Mouse (Mus musculus): ENCODE measurements around the gene Tmcc2. TPM values are rescaled to one million over a fixed set of nuclear protein-coding genes. Genes with fewer than 3 reads are reported as not detected.

The Tmcc2 gene
- polyA plus RNA-seq, 1 experiment from 2014 or later, result 17.7 TPM

DNA sequence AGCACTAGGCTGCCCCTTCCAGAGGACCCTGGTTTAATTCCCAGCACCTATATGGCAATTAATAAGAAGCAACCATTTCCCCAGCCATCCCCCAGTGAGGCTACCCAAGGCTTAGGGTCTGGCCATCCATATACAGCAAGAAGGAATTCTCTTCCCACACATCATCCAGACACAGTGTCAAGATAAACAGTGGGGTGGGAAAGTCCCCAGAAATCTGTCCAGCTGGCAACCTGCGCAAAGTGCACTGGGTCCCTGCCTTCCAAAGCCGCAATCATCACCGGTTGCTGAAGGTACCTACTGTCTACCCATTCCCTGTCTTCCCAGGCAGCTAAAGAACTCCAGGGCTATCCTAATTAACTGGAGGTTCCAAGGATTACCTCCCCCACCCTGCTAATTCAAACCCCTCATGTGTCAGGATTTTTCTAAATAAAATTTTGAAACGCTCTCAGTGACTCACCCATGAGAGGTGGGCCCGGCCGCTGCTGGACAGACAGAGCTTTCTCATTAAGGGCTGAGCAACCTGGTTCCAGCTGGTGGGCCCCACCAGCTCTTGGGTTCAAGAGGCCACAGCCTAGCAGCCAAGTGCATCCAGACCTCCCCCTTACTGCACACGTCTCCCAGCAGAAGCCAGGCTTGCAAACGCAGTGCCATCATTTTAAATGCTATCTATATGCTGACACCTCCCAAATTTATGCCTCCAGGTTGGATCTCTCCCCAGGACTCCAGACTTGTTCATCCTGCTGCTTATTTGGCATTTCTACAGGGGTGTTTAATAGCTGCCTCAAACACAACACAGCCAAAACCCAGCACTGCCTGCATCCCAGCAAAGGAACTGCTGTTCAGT lies 14.6 kb downstream of the Tmcc2 start:
- 59% methylated on average over 8 of the region's 8 CpGs for WGBS
- H3K9ac ChIP-seq (replicated peaks), result no peak overlapping the region
- H3K4me2 ChIP-seq, result no peak overlapping the region
- peaks cover 66% of the 10 kb centered on the region for H3K36me3 ChIP-seq
- H3K27ac ChIP-seq, result 0 out of 2 replicates have a peak overlapping the region, but pooled peaks have one; percentile 51
- no peak for ATAC-seq (ENCODE audit: insufficient number of reproducible peaks, insufficient read depth, low FRiP score, low TSS enrichment, low read depth)
- no peaks in the 10 kb centered on the region for H3K27me3 ChIP-seq
- no peaks in the 10 kb centered on the region for H3K9me3 ChIP-seq
- no peak overlapping the region for H3K4me3 ChIP-seq (replicated peaks)
- H3K4me1 ChIP-seq (replicated peaks), result peaks cover 38% of the 10 kb centered on the region

DNA sequence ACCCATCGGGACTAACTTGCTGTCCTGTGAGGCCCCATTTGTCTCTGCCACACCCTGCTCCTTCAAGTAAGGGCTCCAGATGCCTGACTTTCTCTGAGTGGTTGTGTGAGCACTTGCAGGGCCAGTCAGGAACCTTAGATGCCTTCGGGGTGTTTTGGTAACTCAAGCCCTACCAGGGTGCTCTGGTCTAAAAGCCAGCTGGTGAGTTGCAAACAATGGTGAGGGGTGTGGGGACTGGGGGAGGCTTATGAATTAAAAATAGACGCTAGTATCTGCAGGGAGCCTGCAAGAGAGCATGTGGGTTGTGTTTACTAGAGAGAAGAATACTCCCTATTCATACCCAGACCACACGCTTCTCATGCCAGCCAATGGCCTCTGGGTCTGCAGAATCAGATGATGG lies 15.8 kb downstream of the Tmcc2 start:
- H3K4me3 ChIP-seq (replicated peaks), result no peak overlapping the region
- peaks cover 38% of the 10 kb centered on the region for H3K4me1 ChIP-seq (replicated peaks)
- 38% methylated on average over 4 of the region's 4 CpGs for whole genome bisulfite sequencing
- peaks cover 66% of the 10 kb centered on the region for H3K36me3 ChIP-seq
- ATAC-seq (ENCODE audit: insufficient number of reproducible peaks, insufficient read depth, low FRiP score, low TSS enrichment, low read depth), result no peak
- no peaks in the 10 kb centered on the region for H3K9me3 ChIP-seq
- H3K4me2 ChIP-seq, result no peak overlapping the region
- H3K27me3 ChIP-seq, result no peaks in the 10 kb centered on the region
- H3K27ac ChIP-seq, result peak overlapping the region; percentile 19
- no peak overlapping the region for H3K9ac ChIP-seq (replicated peaks)

GRCm38 (mm10) chr1:132374873-132375244 lies 16.2 kb downstream of the Tmcc2 start:
- Histone ChIP-seq H3K36me3 (peaks cover 62% of the 10 kb centered on the region), H3K4me1 (replicated peaks) (peaks cover 38% of the 10 kb centered on the region), H3K9ac (replicated peaks) (no peak overlapping the region), H3K27ac (peak overlapping the region; percentile 19), H3K9me3 (no peaks in the 10 kb centered on the region), H3K4me3 (replicated peaks) (no peak overlapping the region), H3K27me3 (no peaks in the 10 kb centered on the region), H3K4me2 (no peak overlapping the region)
- ATAC-seq (ENCODE audit: insufficient number of reproducible peaks, insufficient read depth, low FRiP score, low TSS enrichment, low read depth), result no peak
- WGBS, result 71% methylated on average over 3 of the region's 3 CpGs

DNA sequence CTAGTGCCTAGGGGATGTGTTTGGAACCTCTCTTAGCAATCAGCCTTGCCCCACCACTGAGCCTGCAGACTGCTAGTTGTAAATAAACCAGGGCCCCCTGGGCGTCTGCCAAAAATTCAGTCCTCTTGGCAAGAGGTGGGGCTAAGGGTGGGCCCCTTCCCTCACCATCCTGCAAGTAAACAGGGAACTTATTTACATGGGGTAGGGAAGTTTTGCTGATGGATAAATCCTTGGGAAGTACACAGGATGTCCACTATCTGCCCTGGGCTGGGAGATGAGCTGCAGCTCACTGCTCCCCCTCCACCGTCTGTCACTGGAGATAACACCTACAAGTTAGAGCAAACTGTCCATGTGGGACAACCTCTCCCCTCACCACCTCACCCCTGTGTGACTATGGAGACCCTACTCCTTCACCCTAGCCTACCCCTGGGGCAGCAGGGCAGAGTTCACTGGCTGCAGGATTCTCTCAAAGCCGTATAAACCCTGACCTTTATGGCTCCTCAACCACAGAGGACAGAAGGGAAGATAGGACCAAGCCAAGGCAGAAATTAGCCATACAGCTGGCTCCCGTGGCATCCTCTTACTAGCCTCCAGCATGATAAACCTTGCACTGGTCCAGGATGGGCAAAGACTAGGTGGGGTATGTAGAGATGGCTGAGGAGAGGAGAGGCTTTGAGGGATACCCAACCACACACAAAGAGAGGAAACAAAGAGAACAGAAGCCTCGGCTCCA lies 16.8 kb downstream of the Tmcc2 start:
- H3K36me3 ChIP-seq, result peaks cover 56% of the 10 kb centered on the region
- peak; percentile 69 for ATAC-seq (ENCODE audit: insufficient number of reproducible peaks, insufficient read depth, low FRiP score, low TSS enrichment, low read depth)
- H3K4me2 ChIP-seq, result no peak overlapping the region; the same call in 1 of the 2 replicates
- H3K9me3 ChIP-seq, result no peaks in the 10 kb centered on the region
- WGBS, result 33% methylated on average over 5 of the region's 5 CpGs
- H3K9ac ChIP-seq (replicated peaks), result 0 out of 2 replicates have a peak overlapping the region, but pooled peaks have one; percentile 34
- peaks cover 38% of the 10 kb centered on the region for H3K4me1 ChIP-seq (replicated peaks)
- H3K27me3 ChIP-seq, result no peaks in the 10 kb centered on the region
- H3K27ac ChIP-seq, result peak overlapping the region; percentile 19; the same call in 1 of the 2 replicates
- no peak overlapping the region for H3K4me3 ChIP-seq (replicated peaks)

DNA sequence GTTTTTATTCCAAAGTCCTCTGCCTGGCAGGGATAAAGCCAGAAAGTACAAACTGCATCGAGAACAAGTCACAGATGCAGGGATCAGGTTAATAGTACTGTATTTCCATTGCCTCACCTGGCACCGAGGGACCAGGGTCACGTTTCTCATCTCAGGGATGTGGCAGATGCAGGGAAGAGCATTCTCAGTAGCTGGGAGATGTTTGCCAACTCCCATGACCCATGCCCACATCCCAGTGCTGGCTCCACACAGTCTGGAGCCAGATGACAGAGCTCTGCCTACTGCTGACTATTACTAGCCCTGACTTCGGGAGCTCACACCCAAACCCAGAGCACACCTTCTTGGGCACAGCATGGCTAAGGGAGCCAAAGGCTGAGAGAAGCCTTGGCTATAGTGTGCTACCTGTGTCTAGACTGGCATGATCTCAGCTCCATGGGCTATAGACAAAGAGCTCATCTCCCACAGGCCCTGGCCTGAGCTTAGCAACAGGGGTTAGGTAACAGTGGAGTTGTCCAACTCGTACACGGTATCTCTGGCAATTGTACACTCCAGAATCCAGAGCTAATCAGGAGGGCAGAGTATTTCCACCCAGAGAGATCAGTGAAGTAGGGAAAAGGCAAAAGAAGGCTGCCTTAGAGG lies 18.1 kb downstream of the Tmcc2 start:
- ATAC-seq (ENCODE audit: insufficient number of reproducible peaks, insufficient read depth, low FRiP score, low TSS enrichment, low read depth), result no peak
- H3K36me3 ChIP-seq, result peaks cover 49% of the 10 kb centered on the region
- no peak overlapping the region for H3K9ac ChIP-seq (replicated peaks)
- no peaks in the 10 kb centered on the region for H3K27me3 ChIP-seq
- H3K9me3 ChIP-seq, result no peaks in the 10 kb centered on the region
- peaks cover 38% of the 10 kb centered on the region for H3K4me1 ChIP-seq (replicated peaks)
- H3K4me3 ChIP-seq (replicated peaks), result no peak overlapping the region
- H3K27ac ChIP-seq, result no peak overlapping the region
- 89% methylated on average over 6 of the region's 6 CpGs for WGBS
- H3K4me2 ChIP-seq, result no peak overlapping the region

DNA sequence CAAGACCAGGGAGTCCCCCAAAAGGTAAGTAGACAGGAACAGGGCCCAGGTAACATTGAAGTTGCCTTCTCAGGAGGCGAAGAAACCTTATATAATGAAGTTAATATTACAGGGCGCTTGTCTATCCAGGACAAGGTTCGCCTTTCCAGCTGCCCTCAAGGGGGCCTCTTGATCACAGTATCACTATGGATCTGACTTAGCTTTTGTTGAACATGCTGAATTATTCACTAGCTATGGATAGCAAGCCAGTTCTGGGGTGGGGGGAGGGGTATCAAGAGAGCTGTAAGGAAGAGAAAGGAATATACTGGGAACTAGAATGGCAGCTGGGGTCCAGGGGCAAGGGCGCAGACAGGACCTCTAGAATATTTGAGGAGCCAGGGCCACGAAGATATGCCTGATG lies 18.7 kb downstream of the Tmcc2 start:
- Histone ChIP-seq H3K27me3 (no peaks in the 10 kb centered on the region), H3K9me3 (no peaks in the 10 kb centered on the region), H3K36me3 (peaks cover 43% of the 10 kb centered on the region), H3K4me1 (replicated peaks) (peaks cover 34% of the 10 kb centered on the region), H3K4me3 (replicated peaks) (no peak overlapping the region), H3K4me2 (no peak overlapping the region), H3K9ac (replicated peaks) (0 out of 2 replicates have a peak overlapping the region, but pooled peaks have one; percentile 23), H3K27ac (no peak overlapping the region)
- no peak for ATAC-seq (ENCODE audit: insufficient number of reproducible peaks, insufficient read depth, low FRiP score, low TSS enrichment, low read depth)
- WGBS, result 86% methylated on average over 5 of the region's 5 CpGs

- H3K4me2 ChIP-seq, result no peak overlapping the region
- peaks cover 34% of the 10 kb centered on the region for H3K4me1 ChIP-seq (replicated peaks)
- H3K9ac ChIP-seq (replicated peaks), result no peak overlapping the region
- no peak for ATAC-seq (ENCODE audit: insufficient number of reproducible peaks, insufficient read depth, low FRiP score, low TSS enrichment, low read depth)
- no peaks in the 10 kb centered on the region for H3K27me3 ChIP-seq
- no peak overlapping the region for H3K4me3 ChIP-seq (replicated peaks)
- no peaks in the 10 kb centered on the region for H3K9me3 ChIP-seq
- H3K36me3 ChIP-seq, result peaks cover 42% of the 10 kb centered on the region
- H3K27ac ChIP-seq, result no peak overlapping the region
- WGBS, result 73% methylated on average over 8 of the region's 8 CpGs
Observed at GRCm38 (mm10) chr1:132371298-132372081, 19.6 kb downstream of the Tmcc2 start.

DNA sequence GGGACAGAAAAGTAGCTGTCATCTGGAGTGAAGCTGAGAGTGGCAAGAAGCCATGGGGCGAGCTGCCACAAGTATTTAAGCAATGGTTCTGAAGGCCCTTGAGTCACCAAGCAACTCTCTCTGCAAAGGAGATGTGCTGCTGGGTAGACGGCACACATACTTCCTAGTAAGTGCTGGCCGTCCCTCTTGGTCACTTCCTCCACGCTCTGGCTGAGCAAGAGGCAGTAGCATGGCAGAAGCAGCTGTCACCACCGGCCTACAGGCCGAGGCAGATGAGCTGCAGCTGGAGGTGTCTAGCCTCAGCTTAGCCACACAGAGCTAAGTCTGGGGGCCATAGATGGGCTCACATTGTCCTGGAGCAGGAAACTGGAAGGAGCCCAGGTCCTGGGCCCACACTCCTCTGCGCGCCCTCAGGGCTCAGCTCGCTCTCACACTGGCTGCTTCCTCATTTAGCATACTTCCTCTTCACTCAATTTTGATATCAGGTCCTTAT lies 20.4 kb downstream of the Tmcc2 start:
- H3K4me2 ChIP-seq, result no peak overlapping the region
- H3K36me3 ChIP-seq, result peaks cover 42% of the 10 kb centered on the region
- H3K4me1 ChIP-seq (replicated peaks), result peaks cover 33% of the 10 kb centered on the region
- H3K4me3 ChIP-seq (replicated peaks), result no peak overlapping the region
- 91% methylated on average over 9 of the region's 9 CpGs for WGBS
- no peaks in the 10 kb centered on the region for H3K9me3 ChIP-seq
- no peaks in the 10 kb centered on the region for H3K27me3 ChIP-seq
- no peak for ATAC-seq (ENCODE audit: insufficient number of reproducible peaks, insufficient read depth, low FRiP score, low TSS enrichment, low read depth)
- H3K27ac ChIP-seq, result no peak overlapping the region
- H3K9ac ChIP-seq (replicated peaks), result no peak overlapping the region

- ATAC-seq (ENCODE audit: insufficient number of reproducible peaks, insufficient read depth, low FRiP score, low TSS enrichment, low read depth), result peak; percentile 76
- H3K27me3 ChIP-seq, result no peaks in the 10 kb centered on the region
- no peak overlapping the region for H3K4me3 ChIP-seq (replicated peaks)
- no peaks in the 10 kb centered on the region for H3K9me3 ChIP-seq
- H3K4me1 ChIP-seq (replicated peaks), result peaks cover 11% of the 10 kb centered on the region
- H3K36me3 ChIP-seq, result peaks cover 44% of the 10 kb centered on the region
- WGBS, result 36% methylated on average over 7 of the region's 7 CpGs
- no peak overlapping the region for H3K9ac ChIP-seq (replicated peaks)
- H3K27ac ChIP-seq, result no peak overlapping the region
- H3K4me2 ChIP-seq, result no peak overlapping the region
Observed at GRCm38 (mm10) chr1:132367692-132368506, 23.2 kb downstream of the Tmcc2 start.

DNA sequence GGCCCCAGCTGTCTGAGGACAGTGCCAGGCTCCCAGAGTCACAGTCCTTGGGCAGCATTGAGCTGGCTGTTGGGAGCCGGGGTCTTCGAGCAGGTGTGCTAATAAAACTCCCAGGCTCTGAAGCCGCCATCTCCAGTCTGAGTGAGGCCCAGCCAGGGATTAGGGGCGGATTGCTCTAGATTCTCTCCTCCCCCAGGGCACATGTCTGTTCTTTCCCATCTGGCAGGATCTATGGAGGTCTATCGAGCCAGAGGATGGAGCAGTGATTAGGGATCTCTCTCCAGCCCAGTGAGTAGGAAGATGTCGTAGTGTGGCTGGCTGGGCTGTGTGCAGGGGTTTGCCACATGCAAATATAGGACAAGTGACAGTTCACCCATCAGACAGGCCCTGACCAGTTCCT lies 24.1 kb downstream of the Tmcc2 start:
- no peak; the same call in 1 of the 2 replicates for ATAC-seq (ENCODE audit: insufficient number of reproducible peaks, insufficient read depth, low FRiP score, low TSS enrichment, low read depth)
- H3K27me3 ChIP-seq, result no peaks in the 10 kb centered on the region
- H3K9me3 ChIP-seq, result no peaks in the 10 kb centered on the region
- 60% methylated on average over 6 of the region's 6 CpGs for WGBS
- H3K4me2 ChIP-seq, result no peak overlapping the region
- 0 out of 2 replicates have a peak overlapping the region, but pooled peaks have one; percentile 27 for H3K9ac ChIP-seq (replicated peaks)
- H3K4me1 ChIP-seq (replicated peaks), result peaks cover 11% of the 10 kb centered on the region
- H3K36me3 ChIP-seq, result peaks cover 49% of the 10 kb centered on the region
- H3K27ac ChIP-seq, result no peak overlapping the region
- H3K4me3 ChIP-seq (replicated peaks), result 0 out of 2 replicates have a peak overlapping the region, but pooled peaks have one; percentile 1
